Mouse (Mus musculus): ENCODE results near the gene Uri1. TPM values are rescaled to one million over a fixed set of nuclear protein-coding genes. Genes with fewer than 3 reads are reported as not detected.

The Uri1 gene
- polyA plus RNA-seq, 1 experiment, result 36.2 TPM

GRCm38 (mm10) chr7:37983471-37983870, 39.9 kb downstream of the Uri1 start:
- H3K27ac ChIP-seq (ENCODE audit: insufficient read depth, low read length), result no peak overlapping the region
- H3K4me3 ChIP-seq (ENCODE audit: insufficient read depth, low read length), result no peak overlapping the region
- peaks cover 2% of the 10 kb centered on the region; the same call in 1 of the 2 replicates for H3K4me1 ChIP-seq (ENCODE audit: control insufficient read depth, insufficient read depth, low read length)
- TF ChIP-seq CTCF (IDR thresholded peaks at IDR 0.05; ENCODE audit: extremely low read depth, insufficient read depth, low read length) (no peak), POLR2A (IDR thresholded peaks at IDR 0.05; ENCODE audit: extremely low read depth, insufficient read depth, low read length) (no peak)

GRCm38 (mm10) chr7:37979729-37980128, 43.6 kb downstream of the Uri1 start:
- Histone ChIP-seq H3K27ac (ENCODE audit: insufficient read depth, low read length) (no peak overlapping the region), H3K4me1 (ENCODE audit: control insufficient read depth, insufficient read depth, low read length) (peaks cover 2% of the 10 kb centered on the region; the same call in 1 of the 2 replicates), H3K4me3 (ENCODE audit: insufficient read depth, low read length) (no peak overlapping the region)
- TF ChIP-seq CTCF (IDR thresholded peaks at IDR 0.05; ENCODE audit: extremely low read depth, insufficient read depth, low read length), result no peak
- no peak for TF ChIP-seq POLR2A (IDR thresholded peaks at IDR 0.05; ENCODE audit: extremely low read depth, insufficient read depth, low read length)

GRCm38 (mm10) chr7:37978412-37978811, 44.9 kb downstream of the Uri1 start:
- TF ChIP-seq POLR2A (IDR thresholded peaks at IDR 0.05; ENCODE audit: extremely low read depth, insufficient read depth, low read length), result no peak
- TF ChIP-seq CTCF (IDR thresholded peaks at IDR 0.05; ENCODE audit: extremely low read depth, insufficient read depth, low read length), result no peak
- no peak overlapping the region for H3K27ac ChIP-seq (ENCODE audit: insufficient read depth, low read length)

GRCm38 (mm10) chr7:37977676-37978075, 45.7 kb downstream of the Uri1 start:
- H3K4me1 ChIP-seq (ENCODE audit: control insufficient read depth, insufficient read depth, low read length), result peaks cover 2% of the 10 kb centered on the region; the same call in 1 of the 2 replicates
- TF ChIP-seq CTCF (IDR thresholded peaks at IDR 0.05; ENCODE audit: extremely low read depth, insufficient read depth, low read length), result no peak
- TF ChIP-seq POLR2A (IDR thresholded peaks at IDR 0.05; ENCODE audit: extremely low read depth, insufficient read depth, low read length), result no peak
- no peak overlapping the region for H3K27ac ChIP-seq (ENCODE audit: insufficient read depth, low read length)
- H3K4me3 ChIP-seq (ENCODE audit: insufficient read depth, low read length), result no peak overlapping the region

More at GRCm38 (mm10) chr7:37978412-37978811, 44.9 kb downstream of the Uri1 start:
- Histone ChIP-seq H3K4me3 (ENCODE audit: insufficient read depth, low read length) (no peak overlapping the region), H3K4me1 (ENCODE audit: control insufficient read depth, insufficient read depth, low read length) (peaks cover 2% of the 10 kb centered on the region; the same call in 1 of the 2 replicates)

- H3K4me3 ChIP-seq (ENCODE audit: insufficient read depth, low read length), result no peak overlapping the region
- TF ChIP-seq CTCF (IDR thresholded peaks at IDR 0.05; ENCODE audit: extremely low read depth, insufficient read depth, low read length), result no peak
- TF ChIP-seq POLR2A (IDR thresholded peaks at IDR 0.05; ENCODE audit: extremely low read depth, insufficient read depth, low read length), result no peak
- H3K4me1 ChIP-seq (ENCODE audit: control insufficient read depth, insufficient read depth, low read length), result no peaks in the 10 kb centered on the region
- no peak overlapping the region for H3K27ac ChIP-seq (ENCODE audit: insufficient read depth, low read length)
Measured at GRCm38 (mm10) chr7:37972999-37973555, 50.3 kb downstream of the Uri1 start.

GRCm38 (mm10) chr7:37972571-37972970, 50.8 kb downstream of the Uri1 start:
- TF ChIP-seq CTCF (IDR thresholded peaks at IDR 0.05; ENCODE audit: extremely low read depth, insufficient read depth, low read length), result no peak
- Histone ChIP-seq H3K27ac (ENCODE audit: insufficient read depth, low read length) (no peak overlapping the region), H3K4me3 (ENCODE audit: insufficient read depth, low read length) (no peak overlapping the region), H3K4me1 (ENCODE audit: control insufficient read depth, insufficient read depth, low read length) (no peaks in the 10 kb centered on the region)

- H3K4me1 ChIP-seq (ENCODE audit: control insufficient read depth, insufficient read depth, low read length), result no peaks in the 10 kb centered on the region; the same call in 1 of the 2 replicates
- H3K4me3 ChIP-seq (ENCODE audit: insufficient read depth, low read length), result no peak overlapping the region
- no peak overlapping the region for H3K27ac ChIP-seq (ENCODE audit: insufficient read depth, low read length)
- TF ChIP-seq POLR2A (IDR thresholded peaks at IDR 0.05; ENCODE audit: extremely low read depth, insufficient read depth, low read length), result no peak
- no peak for TF ChIP-seq CTCF (IDR thresholded peaks at IDR 0.05; ENCODE audit: extremely low read depth, insufficient read depth, low read length)
Measured at GRCm38 (mm10) chr7:37962326-37962725, 61.0 kb downstream of the Uri1 start.

GRCm38 (mm10) chr7:37961247-37961646, 62.1 kb downstream of the Uri1 start:
- TF ChIP-seq CTCF (IDR thresholded peaks at IDR 0.05; ENCODE audit: extremely low read depth, insufficient read depth, low read length), result no peak
- TF ChIP-seq POLR2A (IDR thresholded peaks at IDR 0.05; ENCODE audit: extremely low read depth, insufficient read depth, low read length), result no peak
- Histone ChIP-seq H3K27ac (ENCODE audit: insufficient read depth, low read length) (no peak overlapping the region), H3K4me1 (ENCODE audit: control insufficient read depth, insufficient read depth, low read length) (no peaks in the 10 kb centered on the region; the same call in 1 of the 2 replicates), H3K4me3 (ENCODE audit: insufficient read depth, low read length) (no peak overlapping the region)

GRCm38 (mm10) chr7:37951841-37952240, 71.5 kb downstream of the Uri1 start:
- no peak overlapping the region for H3K4me3 ChIP-seq (ENCODE audit: insufficient read depth, low read length)
- no peak overlapping the region for H3K27ac ChIP-seq (ENCODE audit: insufficient read depth, low read length)
- TF ChIP-seq CTCF (IDR thresholded peaks at IDR 0.05; ENCODE audit: extremely low read depth, insufficient read depth, low read length), result no peak
- no peak for TF ChIP-seq POLR2A (IDR thresholded peaks at IDR 0.05; ENCODE audit: extremely low read depth, insufficient read depth, low read length)
- no peaks in the 10 kb centered on the region for H3K4me1 ChIP-seq (ENCODE audit: control insufficient read depth, insufficient read depth, low read length)

- TF ChIP-seq CTCF (IDR thresholded peaks at IDR 0.05; ENCODE audit: extremely low read depth, insufficient read depth, low read length) (no peak), POLR2A (IDR thresholded peaks at IDR 0.05; ENCODE audit: extremely low read depth, insufficient read depth, low read length) (no peak)
- Histone ChIP-seq H3K27ac (ENCODE audit: insufficient read depth, low read length) (no peak overlapping the region), H3K4me3 (ENCODE audit: insufficient read depth, low read length) (no peak overlapping the region), H3K4me1 (ENCODE audit: control insufficient read depth, insufficient read depth, low read length) (no peaks in the 10 kb centered on the region)
Measured at GRCm38 (mm10) chr7:37936459-37936858, 86.9 kb downstream of the Uri1 start.
